Mouse (Mus musculus): ENCODE measurements at regions not wholly inside any gene's neighbourhood (a gene's known extent, or its start where the extent isn't known, plus 50 kb on each side); places are given as distances from the start of the nearest gene placed in this dataset.

GRCm38 (mm10) chr6:126481257-126481656, 54.0 kb downstream of the Kcna5 start:
- 80% methylated on average over 6 of the region's 6 CpGs for WGBS

GRCm38 (mm10) chr6:126477506-126477905, 57.7 kb downstream of the Kcna5 start:
- H3K9ac ChIP-seq (replicated peaks; ENCODE audit: low read depth, low read length) = no peak overlapping the region
- H3K27ac ChIP-seq (ENCODE audit: low read depth, low read length) = no peak overlapping the region
- no peak overlapping the region for H3K4me3 ChIP-seq (ENCODE audit: low read depth, low read length)
- no peaks in the 10 kb centered on the region for H3K4me1 ChIP-seq (ENCODE audit: control insufficient read depth, insufficient read depth, low read length)
- H3K4me2 ChIP-seq (ENCODE audit: low read depth, low read length) = no peak overlapping the region
- ATAC-seq (ENCODE audit: low read depth) = no peak
- 14% methylated on average over 2 of the region's 2 CpGs for WGBS
- H3K27me3 ChIP-seq (ENCODE audit: control insufficient read depth, insufficient read depth, low read length) = no peaks in the 10 kb centered on the region
- H3K9me3 ChIP-seq (ENCODE audit: control insufficient read depth, low read length) = no peaks in the 10 kb centered on the region
- H3K36me3 ChIP-seq (ENCODE audit: control insufficient read depth, insufficient read depth, low read length) = no peaks in the 10 kb centered on the region

More at GRCm38 (mm10) chr6:126481257-126481656, 54.0 kb downstream of the Kcna5 start:
- Histone ChIP-seq H3K27ac (ENCODE audit: low read depth, low read length) (no peak overlapping the region), H3K36me3 (ENCODE audit: control insufficient read depth, insufficient read depth, low read length) (no peaks in the 10 kb centered on the region), H3K4me3 (ENCODE audit: low read depth, low read length) (no peak overlapping the region), H3K9me3 (ENCODE audit: control insufficient read depth, low read length) (no peaks in the 10 kb centered on the region), H3K27me3 (ENCODE audit: control insufficient read depth, insufficient read depth, low read length) (no peaks in the 10 kb centered on the region), H3K4me2 (ENCODE audit: low read depth, low read length) (no peak overlapping the region), H3K4me1 (ENCODE audit: control insufficient read depth, insufficient read depth, low read length) (no peaks in the 10 kb centered on the region), H3K9ac (replicated peaks; ENCODE audit: low read depth, low read length) (no peak overlapping the region)
- no peak for ATAC-seq (ENCODE audit: low read depth)

- Histone ChIP-seq H3K9me3 (ENCODE audit: control insufficient read depth, low read length) (no peaks in the 10 kb centered on the region), H3K27ac (ENCODE audit: low read depth, low read length) (no peak overlapping the region), H3K36me3 (ENCODE audit: control insufficient read depth, insufficient read depth, low read length) (no peaks in the 10 kb centered on the region), H3K4me1 (ENCODE audit: control insufficient read depth, insufficient read depth, low read length) (no peaks in the 10 kb centered on the region), H3K4me2 (ENCODE audit: low read depth, low read length) (no peak overlapping the region), H3K27me3 (ENCODE audit: control insufficient read depth, insufficient read depth, low read length) (no peaks in the 10 kb centered on the region), H3K9ac (replicated peaks; ENCODE audit: low read depth, low read length) (no peak overlapping the region), H3K4me3 (ENCODE audit: low read depth, low read length) (no peak overlapping the region)
- WGBS = 75% methylated on average over 1 of the region's 1 CpGs
- no peak for ATAC-seq (ENCODE audit: low read depth)
Observed at GRCm38 (mm10) chr6:126476758-126477157, 58.5 kb downstream of the Kcna5 start.

- no peak for ATAC-seq (ENCODE audit: low read depth)
- H3K36me3 ChIP-seq (ENCODE audit: control insufficient read depth, insufficient read depth, low read length) = no peaks in the 10 kb centered on the region
- WGBS = 83% methylated on average over 8 of the region's 8 CpGs
Observed at GRCm38 (mm10) chr6:126475555-126475954, 59.7 kb downstream of the Kcna5 start.

GRCm38 (mm10) chr6:126453751-126454150, 81.5 kb downstream of the Kcna5 start:
- WGBS = 62% methylated on average over 1 of the region's 1 CpGs
- no peak for ATAC-seq (ENCODE audit: low read depth)

More at GRCm38 (mm10) chr6:126475555-126475954, 59.7 kb downstream of the Kcna5 start:
- no peak overlapping the region for H3K9ac ChIP-seq (replicated peaks; ENCODE audit: low read depth, low read length)
- no peaks in the 10 kb centered on the region for H3K9me3 ChIP-seq (ENCODE audit: control insufficient read depth, low read length)
- H3K27me3 ChIP-seq (ENCODE audit: control insufficient read depth, insufficient read depth, low read length) = no peaks in the 10 kb centered on the region
- H3K4me3 ChIP-seq (ENCODE audit: low read depth, low read length) = no peak overlapping the region
- H3K4me2 ChIP-seq (ENCODE audit: low read depth, low read length) = no peak overlapping the region
- no peak overlapping the region for H3K27ac ChIP-seq (ENCODE audit: low read depth, low read length)
- no peaks in the 10 kb centered on the region for H3K4me1 ChIP-seq (ENCODE audit: control insufficient read depth, insufficient read depth, low read length)

GRCm38 (mm10) chr6:126445519-126445918, 89.7 kb downstream of the Kcna5 start:
- no peaks in the 10 kb centered on the region for H3K27me3 ChIP-seq (ENCODE audit: control insufficient read depth, insufficient read depth, low read length)
- H3K36me3 ChIP-seq (ENCODE audit: control insufficient read depth, insufficient read depth, low read length) = no peaks in the 10 kb centered on the region
- ATAC-seq (ENCODE audit: low read depth) = no peak
- no peak overlapping the region for H3K4me3 ChIP-seq (ENCODE audit: low read depth, low read length)
- no peak overlapping the region for H3K27ac ChIP-seq (ENCODE audit: low read depth, low read length)
- H3K9ac ChIP-seq (replicated peaks; ENCODE audit: low read depth, low read length) = no peak overlapping the region
- H3K4me2 ChIP-seq (ENCODE audit: low read depth, low read length) = no peak overlapping the region
- WGBS = 37% methylated on average over 3 of the region's 3 CpGs
- H3K4me1 ChIP-seq (ENCODE audit: control insufficient read depth, insufficient read depth, low read length) = no peaks in the 10 kb centered on the region
- H3K9me3 ChIP-seq (ENCODE audit: control insufficient read depth, low read length) = no peaks in the 10 kb centered on the region

More at GRCm38 (mm10) chr6:126453751-126454150, 81.5 kb downstream of the Kcna5 start:
- H3K9ac ChIP-seq (replicated peaks; ENCODE audit: low read depth, low read length) = no peak overlapping the region
- no peaks in the 10 kb centered on the region for H3K9me3 ChIP-seq (ENCODE audit: control insufficient read depth, low read length)
- H3K4me1 ChIP-seq (ENCODE audit: control insufficient read depth, insufficient read depth, low read length) = no peaks in the 10 kb centered on the region
- H3K36me3 ChIP-seq (ENCODE audit: control insufficient read depth, insufficient read depth, low read length) = no peaks in the 10 kb centered on the region
- H3K27me3 ChIP-seq (ENCODE audit: control insufficient read depth, insufficient read depth, low read length) = no peaks in the 10 kb centered on the region
- no peak overlapping the region for H3K27ac ChIP-seq (ENCODE audit: low read depth, low read length)
- H3K4me2 ChIP-seq (ENCODE audit: low read depth, low read length) = no peak overlapping the region
- H3K4me3 ChIP-seq (ENCODE audit: low read depth, low read length) = no peak overlapping the region

- Histone ChIP-seq H3K27me3 (ENCODE audit: control insufficient read depth, insufficient read depth, low read length) (no peaks in the 10 kb centered on the region), H3K9ac (replicated peaks; ENCODE audit: low read depth, low read length) (no peak overlapping the region), H3K4me3 (ENCODE audit: low read depth, low read length) (no peak overlapping the region), H3K9me3 (ENCODE audit: control insufficient read depth, low read length) (no peaks in the 10 kb centered on the region), H3K36me3 (ENCODE audit: control insufficient read depth, insufficient read depth, low read length) (no peaks in the 10 kb centered on the region), H3K27ac (ENCODE audit: low read depth, low read length) (no peak overlapping the region), H3K4me2 (ENCODE audit: low read depth, low read length) (no peak overlapping the region), H3K4me1 (ENCODE audit: control insufficient read depth, insufficient read depth, low read length) (no peaks in the 10 kb centered on the region)
- ATAC-seq (ENCODE audit: low read depth) = no peak
- WGBS = 72% methylated on average over 1 of the region's 1 CpGs
Observed at GRCm38 (mm10) chr6:126440254-126440653, 95.0 kb downstream of the Kcna5 start.

- Histone ChIP-seq H3K4me2 (ENCODE audit: low read depth, low read length) (no peak overlapping the region), H3K27me3 (ENCODE audit: control insufficient read depth, insufficient read depth, low read length) (no peaks in the 10 kb centered on the region), H3K27ac (ENCODE audit: low read depth, low read length) (no peak overlapping the region), H3K9me3 (ENCODE audit: control insufficient read depth, low read length) (no peaks in the 10 kb centered on the region), H3K4me1 (ENCODE audit: control insufficient read depth, insufficient read depth, low read length) (no peaks in the 10 kb centered on the region), H3K4me3 (ENCODE audit: low read depth, low read length) (no peak overlapping the region), H3K9ac (replicated peaks; ENCODE audit: low read depth, low read length) (no peak overlapping the region), H3K36me3 (ENCODE audit: control insufficient read depth, insufficient read depth, low read length) (no peaks in the 10 kb centered on the region)
- WGBS = 80% methylated on average over 1 of the region's 1 CpGs
- ATAC-seq (ENCODE audit: low read depth) = no peak
Observed at GRCm38 (mm10) chr6:126437976-126438736, 97.1 kb downstream of the Kcna5 start.

- no peaks in the 10 kb centered on the region for H3K4me1 ChIP-seq (ENCODE audit: control insufficient read depth, insufficient read depth, low read length)
- ATAC-seq (ENCODE audit: low read depth) = no peak
- no peak overlapping the region for H3K4me3 ChIP-seq (ENCODE audit: low read depth, low read length)
- H3K4me2 ChIP-seq (ENCODE audit: low read depth, low read length) = no peak overlapping the region
- H3K9me3 ChIP-seq (ENCODE audit: control insufficient read depth, low read length) = no peaks in the 10 kb centered on the region
- H3K27me3 ChIP-seq (ENCODE audit: control insufficient read depth, insufficient read depth, low read length) = no peaks in the 10 kb centered on the region
- no peaks in the 10 kb centered on the region for H3K36me3 ChIP-seq (ENCODE audit: control insufficient read depth, insufficient read depth, low read length)
- no peak overlapping the region for H3K27ac ChIP-seq (ENCODE audit: low read depth, low read length)
- no peak overlapping the region for H3K9ac ChIP-seq (replicated peaks; ENCODE audit: low read depth, low read length)
Observed at GRCm38 (mm10) chr6:126427208-126427607, 108.0 kb downstream of the Kcna5 start.

All from neural tube, embryonic 14.5 days (tissue).